Comparison of ENCODE assay signal across 8 mouse cellular contexts in genomic region chr6:125040221-125040620, GRCm38 (mm10). TPM values are rescaled to one million over a fixed set of nuclear protein-coding genes. Genes with fewer than 3 reads are reported as not detected.
DNase-seq lines count a peak whose midpoint lies in the region; ATAC-seq and TF ChIP-seq lines count a peak whose summit lies in the region.

No protein-coding gene starts in this region.

- peak overlapping the region; percentile 75 for H3K9ac ChIP-seq in heart, embryonic 12.5 days
- peak overlapping the region; percentile 74 for H3K9ac ChIP-seq in heart, embryonic 16.5 days (ENCODE audit: low read length)

- H3K9me3 ChIP-seq in heart, embryonic 12.5 days (replicated peaks): no peaks in the 10 kb centered on the region
- H3K9me3 ChIP-seq in G1E (replicated peaks): no peaks in the 10 kb centered on the region
- no peaks in the 10 kb centered on the region for H3K9me3 ChIP-seq in heart, embryonic 16.5 days (replicated peaks; ENCODE audit: control insufficient read depth, low read length)

- H3K79me2 ChIP-seq in macrophage (ENCODE audit: inconsistent target): peaks cover 35% of the 10 kb centered on the region

- 18% methylated on average over 7 of the region's 7 CpGs for WGBS in heart, embryonic 12.5 days
- WGBS in heart, embryonic 16.5 days: 12% methylated on average over 7 of the region's 7 CpGs
- 4% methylated on average over 7 of the region's 7 CpGs for WGBS in macrophage (ENCODE audit: missing documents)

- peak overlapping the region; percentile 78 for H3K4me2 ChIP-seq in heart, embryonic 12.5 days
- peak overlapping the region; percentile 85 for H3K4me2 ChIP-seq in heart, embryonic 16.5 days (ENCODE audit: low read depth, low read length)

- intact Hi-C loops in heart, postnatal 36 days (cut with DNase I): loop anchor here (5.0 kb wide), 1 partner anchor 328 kb away; the partner anchor contains the start of genes Emg1 and Phb2

- no peak for ATAC-seq in heart, embryonic 12.5 days (ENCODE audit: insufficient number of reproducible peaks, low FRiP score)
- no peak for ATAC-seq in G1E (ENCODE audit: extremely low read depth, insufficient number of reproducible peaks, low FRiP score, poor library complexity, severe bottlenecking)
- ATAC-seq in heart, embryonic 16.5 days (replicated peaks; ENCODE audit: extremely low read depth, insufficient read depth, low FRiP score): no peak

- no peak for TF ChIP-seq CTCF in G1E (IDR thresholded peaks at IDR 0.05; ENCODE audit: low read depth, low read length)

- no peaks in the 10 kb centered on the region for H3K27me3 ChIP-seq in heart, embryonic 12.5 days (replicated peaks)
- no peaks in the 10 kb centered on the region for H3K27me3 ChIP-seq in G1E (ENCODE audit: insufficient read depth, low read length)
- H3K27me3 ChIP-seq in heart, embryonic 16.5 days (ENCODE audit: control insufficient read depth, insufficient read depth, low read length): no peaks in the 10 kb centered on the region

- no peak for DNase-seq in heart, postnatal 36 days
- no peak for DNase-seq in G1E (ENCODE audit: low spot score)
- no peak for DNase-seq in right cerebral cortex, postnatal 36 days (ENCODE audit: low spot score in 2 of 2)
- no peak for DNase-seq in cerebellum, postnatal 25 days
- no peak for DNase-seq in kidney, postnatal 36 days

- H3K27ac ChIP-seq in heart, embryonic 12.5 days (ENCODE audit: poor library complexity, severe bottlenecking): peak overlapping the region; percentile 41; the same call in 1 of the 2 replicates
- H3K27ac ChIP-seq in heart, embryonic 16.5 days (ENCODE audit: low read length): peak overlapping the region; percentile 75
- peak overlapping the region; percentile 84 for H3K27ac ChIP-seq in macrophage

- H3K4me1 ChIP-seq in heart, embryonic 12.5 days (replicated peaks): peaks cover 9% of the 10 kb centered on the region
- peaks cover 27% of the 10 kb centered on the region for H3K4me1 ChIP-seq in G1E (ENCODE audit: insufficient read depth, low read depth, low read length)
- H3K4me1 ChIP-seq in heart, embryonic 16.5 days (ENCODE audit: control insufficient read depth, insufficient read depth, low read length): peaks cover 10% of the 10 kb centered on the region

- peak overlapping the region; percentile 77 for H3K4me3 ChIP-seq in heart, embryonic 12.5 days
- H3K4me3 ChIP-seq in G1E (ENCODE audit: low read depth, low read length): peak overlapping the region; percentile 79
- H3K4me3 ChIP-seq in heart, embryonic 16.5 days (ENCODE audit: low read length): peak overlapping the region; percentile 84
- H3K4me3 ChIP-seq in macrophage (ENCODE audit: inconsistent target): peak overlapping the region; percentile 83

- peaks cover 48% of the 10 kb centered on the region for H3K36me3 ChIP-seq in heart, embryonic 12.5 days
- H3K36me3 ChIP-seq in G1E (replicated peaks): peaks cover 66% of the 10 kb centered on the region
- H3K36me3 ChIP-seq in heart, embryonic 16.5 days (ENCODE audit: control insufficient read depth, insufficient read depth): peaks cover 28% of the 10 kb centered on the region
- H3K36me3 ChIP-seq in macrophage (ENCODE audit: inconsistent target): peaks cover 28% of the 10 kb centered on the region

RNA-seq across cellular contexts. Expression of gene Ing4, which starts 0.7 kb away (rescaled TPM):
- polyA plus RNA-seq in heart, embryonic 12.5 days (2016; fragmentation: Nextera tagmentation; extraction: Ambion mirVana): 76.7 and 81.8 TPM in 2 replicates
- 10 to 100 TPM; 30.5 to 34.4 TPM for total RNA-seq in heart, postnatal 36 days (2021)
- total RNA-seq in G1E (2014; fragmentation: Nextera tagmentation) (36.2 and 37.5 TPM in 2 replicates), G1E (2017) (99.6 and 118 TPM in 2 replicates)
- polyA plus RNA-seq in G1E (2012) (14.3 and 14.6 TPM in 2 replicates), macrophage (2018) (40.7 to 67.3 TPM (median 57.5 TPM) in 3 replicates)
- 77.5 and 89.0 TPM in 2 replicates for polyA plus RNA-seq in heart, embryonic 16.5 days (2015; fragmentation: Nextera tagmentation; extraction: Ambion mirVana)
- 100 to 1,000 TPM in 16 of 26 experiments, 10 to 100 TPM in 10; 32.0 to 260 (median 112) TPM for total RNA-seq in macrophage (2018; cell fraction: chromatin; rRNA removed)
- 10 to 100 TPM; 23.5 to 74.3 (median 45.3) TPM for total RNA-seq in macrophage (2018; cell fraction: cytosol; rRNA removed)
- 100 to 1,000 TPM in 5 of 26 experiments, 10 to 100 TPM in 21; 26.5 to 172 (median 60.7) TPM for total RNA-seq in macrophage (2018; cell fraction: nucleus; rRNA removed)

RNA-seq across cellular contexts. Expression of gene Acrbp, which starts 9.3 kb away (rescaled TPM):
- 5.1 and 6.9 TPM in 2 replicates for polyA plus RNA-seq in heart, embryonic 12.5 days (2016; fragmentation: Nextera tagmentation; extraction: Ambion mirVana)
- 1 to 10 TPM; 1.7 to 2.1 TPM for total RNA-seq in heart, postnatal 36 days (2021)
- total RNA-seq in G1E (2014; fragmentation: Nextera tagmentation): 11.8 and 16.1 TPM in 2 replicates
- 4.7 and 8.1 TPM in 2 replicates for total RNA-seq in G1E (2017)
- 6.4 and 9.4 TPM in 2 replicates for polyA plus RNA-seq in G1E (2012)
- polyA plus RNA-seq in heart, embryonic 16.5 days (2015; fragmentation: Nextera tagmentation; extraction: Ambion mirVana): 8.0 TPM in 2 replicates
- 100 to 1,000 TPM in 2 of 26 experiments, 10 to 100 TPM in 21, 1 to 10 TPM in 3; 8.8 to 120 (median 49.0) TPM for total RNA-seq in macrophage (2018; cell fraction: chromatin; rRNA removed)
- total RNA-seq in macrophage (2018; cell fraction: cytosol; rRNA removed): 1 to 10 TPM in 14 of 26 experiments, under 1 TPM in 12; 0.10 to 6.3 (median 1.2) TPM
- total RNA-seq in macrophage (2018; cell fraction: nucleus; rRNA removed): 10 to 100 TPM in 21 of 26 experiments, 1 to 10 TPM in 5; 7.4 to 83.3 (median 27.0) TPM
- polyA plus RNA-seq in macrophage (2018): 1.4 to 5.9 TPM (median 3.2 TPM) in 3 replicates

RNA-seq across cellular contexts. Expression of gene Lpar5, which starts 27.5 kb away (rescaled TPM):
- 0.24 and 0.31 TPM in 2 replicates for polyA plus RNA-seq in heart, embryonic 12.5 days (2016; fragmentation: Nextera tagmentation; extraction: Ambion mirVana)
- total RNA-seq in heart, postnatal 36 days (2021): under 1 TPM in 1 of 2 experiments, not detected in 1; 0.24 TPM
- total RNA-seq in G1E (2014; fragmentation: Nextera tagmentation) (0.83 and 2.3 TPM in 2 replicates), G1E (2017) (2.4 and 2.6 TPM in 2 replicates)
- polyA plus RNA-seq in G1E (2012) (0.83 and 1.4 TPM in 2 replicates), macrophage (2018) (10.0 to 28.0 TPM (median 23.5 TPM) in 3 replicates)
- 0.55 and 1.6 TPM in 2 replicates for polyA plus RNA-seq in heart, embryonic 16.5 days (2015; fragmentation: Nextera tagmentation; extraction: Ambion mirVana)
- total RNA-seq in macrophage (2018; cell fraction: chromatin; rRNA removed): 10 to 100 TPM in 1 of 26 experiments, 1 to 10 TPM in 16, under 1 TPM in 5, not detected in 4; 0.50 to 13.9 (median 1.9) TPM
- total RNA-seq in macrophage (2018; cell fraction: cytosol; rRNA removed): 10 to 100 TPM in 23 of 26 experiments, 1 to 10 TPM in 3; 4.7 to 33.3 (median 20.4) TPM
- 10 to 100 TPM in 19 of 26 experiments, 1 to 10 TPM in 7; 1.1 to 37.2 (median 12.8) TPM for total RNA-seq in macrophage (2018; cell fraction: nucleus; rRNA removed)

RNA-seq across cellular contexts. Expression of gene Zfp384, which starts 31.3 kb away (rescaled TPM):
- polyA plus RNA-seq in heart, embryonic 12.5 days (2016; fragmentation: Nextera tagmentation; extraction: Ambion mirVana): 12.2 and 13.6 TPM in 2 replicates
- total RNA-seq in heart, postnatal 36 days (2021): 10 to 100 TPM; 19.6 to 21.6 TPM
- total RNA-seq in G1E (2014; fragmentation: Nextera tagmentation) (71.2 and 79.6 TPM in 2 replicates), G1E (2017) (22.9 and 25.7 TPM in 2 replicates)
- polyA plus RNA-seq in G1E (2012) (51.7 and 52.8 TPM in 2 replicates), macrophage (2018) (35.4 to 57.8 TPM (median 41.9 TPM) in 3 replicates)
- polyA plus RNA-seq in heart, embryonic 16.5 days (2015; fragmentation: Nextera tagmentation; extraction: Ambion mirVana): 8.7 and 9.6 TPM in 2 replicates
- total RNA-seq in macrophage (2018; cell fraction: chromatin; rRNA removed): 100 to 1,000 TPM; 105 to 210 (median 160) TPM
- 10 to 100 TPM; 25.5 to 46.2 (median 36.9) TPM for total RNA-seq in macrophage (2018; cell fraction: cytosol; rRNA removed)
- 100 to 1,000 TPM in 24 of 26 experiments, 10 to 100 TPM in 2; 83.3 to 158 (median 128) TPM for total RNA-seq in macrophage (2018; cell fraction: nucleus; rRNA removed)

RNA-seq across cellular contexts. Expression of gene Pianp, which starts 43.7 kb away (rescaled TPM):
- polyA plus RNA-seq in heart, embryonic 12.5 days (2016; fragmentation: Nextera tagmentation; extraction: Ambion mirVana): 0.39 and 0.45 TPM in 2 replicates
- total RNA-seq in heart, postnatal 36 days (2021): 1 to 10 TPM in 1 of 2 experiments, under 1 TPM in 1; 0.81 to 1.0 TPM
- total RNA-seq in G1E (2014; fragmentation: Nextera tagmentation): not detected in 2 replicates
- total RNA-seq in G1E (2017): not detected in 2 replicates
- not detected in 2 replicates for polyA plus RNA-seq in G1E (2012)
- polyA plus RNA-seq in heart, embryonic 16.5 days (2015; fragmentation: Nextera tagmentation; extraction: Ambion mirVana): 0.54 and 0.70 TPM in 2 replicates
- total RNA-seq in macrophage (2018; cell fraction: chromatin; rRNA removed): 10 to 100 TPM in 1 of 26 experiments, 1 to 10 TPM in 21, under 1 TPM in 2, not detected in 2; 0.51 to 10.7 (median 2.5) TPM
- total RNA-seq in macrophage (2018; cell fraction: cytosol; rRNA removed): 10 to 100 TPM in 13 of 26 experiments, 1 to 10 TPM in 13; 4.8 to 26.1 (median 11.3) TPM
- 10 to 100 TPM in 5 of 26 experiments, 1 to 10 TPM in 21; 3.2 to 16.6 (median 6.5) TPM for total RNA-seq in macrophage (2018; cell fraction: nucleus; rRNA removed)
- polyA plus RNA-seq in macrophage (2018): 10.8 to 32.4 TPM (median 17.5 TPM) in 3 replicates
